Mouse (Mus musculus): ENCODE results near the gene Micall2. TPM values are rescaled to one million over a fixed set of nuclear protein-coding genes. Genes with fewer than 3 reads are reported as not detected.
"Not testable (repeated sequence)": the region's sequence is repeated elsewhere in the genome, so short reads cannot be mapped to it uniquely, and the experiment has no call there.

The Micall2 gene
- polyA plus RNA-seq, 1 experiment from 2014 or later: 12.8 TPM

GRCm38 (mm10) chr5:139745771-139746170 is 9.6 kb upstream of the Micall2 start:
- Histone ChIP-seq H3K9ac (ENCODE audit: low read depth, low read length) (no peak overlapping the region), H3K4me1 (replicated peaks; ENCODE audit: control insufficient read depth, insufficient read depth, low read length) (no peaks in the 10 kb centered on the region), H3K27ac (ENCODE audit: low read depth, low read length) (no peak overlapping the region), H3K4me2 (replicated peaks; ENCODE audit: low read depth) (no peak overlapping the region), H3K36me3 (ENCODE audit: control insufficient read depth, insufficient read depth) (peaks cover 5% of the 10 kb centered on the region; the same call in 1 of the 2 replicates), H3K27me3 (replicated peaks; ENCODE audit: control insufficient read depth, insufficient read depth, low read length) (no peaks in the 10 kb centered on the region), H3K9me3 (ENCODE audit: control insufficient read depth) (no peaks in the 10 kb centered on the region), H3K4me3 (ENCODE audit: low read depth, low read length) (no peak overlapping the region)
- peak; percentile 79 for ATAC-seq
- 3% methylated on average over 3 of the region's 3 CpGs for WGBS
- TF ChIP-seq CTCF (IDR thresholded peaks at IDR 0.05; ENCODE audit: low read depth): peak; percentile 97

GRCm38 (mm10) chr5:139742640-139743039 is 6.5 kb upstream of the Micall2 start:
- ATAC-seq; H3K9me3 ChIP-seq (ENCODE audit: control insufficient read depth); H3K27me3 ChIP-seq (replicated peaks; ENCODE audit: control insufficient read depth, insufficient read depth, low read length); H3K4me3 ChIP-seq (ENCODE audit: low read depth, low read length); H3K4me1 ChIP-seq (replicated peaks; ENCODE audit: control insufficient read depth, insufficient read depth, low read length); H3K36me3 ChIP-seq (ENCODE audit: control insufficient read depth, insufficient read depth); H3K4me2 ChIP-seq (replicated peaks; ENCODE audit: low read depth); H3K9ac ChIP-seq (ENCODE audit: low read depth, low read length); H3K27ac ChIP-seq (ENCODE audit: low read depth, low read length): not testable (repeated sequence)
- 17% methylated on average over 3 of the region's 3 CpGs for WGBS

DNA sequence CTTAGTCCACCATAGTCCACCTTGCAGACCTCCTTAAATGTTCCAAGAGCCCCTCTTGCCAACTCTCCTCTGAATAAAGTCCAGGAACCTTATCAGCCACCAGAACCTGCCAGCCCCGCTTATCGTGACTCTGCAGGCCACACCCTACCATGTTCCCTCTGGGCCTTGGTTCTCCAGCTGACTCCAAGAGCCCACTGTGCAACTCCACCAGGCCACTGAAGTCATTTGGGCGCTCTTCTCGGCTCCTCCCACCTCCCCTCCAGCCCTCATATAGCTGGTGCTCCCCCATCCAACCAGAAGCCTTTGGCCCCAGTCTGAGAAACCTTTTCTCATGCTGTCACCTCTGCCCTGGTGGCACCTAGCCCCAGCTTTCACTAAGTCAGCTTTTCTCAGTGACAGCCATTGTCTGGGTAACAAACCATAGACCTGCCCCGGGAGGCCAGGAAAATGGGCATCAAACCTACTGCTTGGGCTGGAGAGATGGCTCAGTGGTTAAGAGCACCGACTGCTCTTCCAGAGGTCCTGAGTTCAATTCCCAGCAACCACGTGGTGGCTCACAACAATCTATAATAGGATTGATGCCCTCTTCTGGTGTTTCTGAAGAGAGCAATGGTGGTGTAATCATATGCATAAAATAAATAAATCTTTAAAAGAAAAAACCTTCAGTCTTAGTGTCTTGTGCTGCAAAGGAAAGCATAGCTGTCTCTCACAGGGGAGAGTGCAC is 2.6 kb upstream of the Micall2 start:
- H3K9me3 ChIP-seq (ENCODE audit: control insufficient read depth): no peaks in the 10 kb centered on the region
- peak; percentile 68 for ATAC-seq
- peak; percentile 5; the same call in 1 of the 2 replicates for TF ChIP-seq CTCF (IDR thresholded peaks at IDR 0.05; ENCODE audit: low read depth)
- peak overlapping the region; percentile 35 for H3K4me2 ChIP-seq (replicated peaks; ENCODE audit: low read depth)
- H3K4me1 ChIP-seq (replicated peaks; ENCODE audit: control insufficient read depth, insufficient read depth, low read length): peaks cover 17% of the 10 kb centered on the region
- peak overlapping the region; percentile 98 for H3K27ac ChIP-seq (ENCODE audit: low read depth, low read length)
- no peak overlapping the region for H3K9ac ChIP-seq (ENCODE audit: low read depth, low read length)
- no peak overlapping the region for H3K4me3 ChIP-seq (ENCODE audit: low read depth, low read length)
- no peaks in the 10 kb centered on the region for H3K27me3 ChIP-seq (replicated peaks; ENCODE audit: control insufficient read depth, insufficient read depth, low read length)
- no peaks in the 10 kb centered on the region for H3K36me3 ChIP-seq (ENCODE audit: control insufficient read depth, insufficient read depth)
- 41% methylated on average over 7 of the region's 7 CpGs for WGBS

GRCm38 (mm10) chr5:139737841-139738591 is 1.9 kb upstream of the Micall2 start:
- no peaks in the 10 kb centered on the region for H3K27me3 ChIP-seq (replicated peaks; ENCODE audit: control insufficient read depth, insufficient read depth, low read length)
- H3K4me2 ChIP-seq (replicated peaks; ENCODE audit: low read depth): peak overlapping the region; percentile 35
- peak overlapping the region; percentile 98 for H3K27ac ChIP-seq (ENCODE audit: low read depth, low read length)
- WGBS: 48% methylated on average over 14 of the region's 14 CpGs
- peaks cover 21% of the 10 kb centered on the region for H3K4me1 ChIP-seq (replicated peaks; ENCODE audit: control insufficient read depth, insufficient read depth, low read length)
- ATAC-seq: peak; percentile 78
- no peaks in the 10 kb centered on the region for H3K36me3 ChIP-seq (ENCODE audit: control insufficient read depth, insufficient read depth)
- no peak overlapping the region for H3K9ac ChIP-seq (ENCODE audit: low read depth, low read length)
- H3K9me3 ChIP-seq (ENCODE audit: control insufficient read depth): no peaks in the 10 kb centered on the region
- no peak overlapping the region for H3K4me3 ChIP-seq (ENCODE audit: low read depth, low read length)
- no peak for TF ChIP-seq CTCF (IDR thresholded peaks at IDR 0.05; ENCODE audit: low read depth)

DNA sequence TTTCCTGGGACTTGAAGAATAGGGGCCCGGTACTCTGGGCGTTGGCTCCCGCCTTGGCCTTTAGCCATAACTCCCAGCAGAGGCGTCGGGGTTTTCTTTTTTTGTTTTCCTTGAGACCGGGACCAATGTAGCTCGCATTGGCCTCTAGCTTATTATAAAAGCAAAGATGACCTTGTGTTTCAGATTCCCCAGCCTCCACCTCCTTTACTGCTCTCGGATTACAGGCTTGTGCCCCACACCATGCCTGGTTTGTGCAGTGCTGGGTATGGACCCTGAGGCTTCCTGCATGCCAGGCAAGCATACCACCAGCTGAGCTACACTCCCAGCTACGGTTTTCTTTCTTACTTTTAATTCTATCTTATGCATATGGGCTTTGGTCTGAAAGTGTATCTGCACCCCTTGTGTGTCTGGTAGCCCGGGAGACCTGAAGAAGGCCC is 386 bp upstream of the Micall2 start:
- no peaks in the 10 kb centered on the region for H3K9me3 ChIP-seq (ENCODE audit: control insufficient read depth)
- peaks cover 21% of the 10 kb centered on the region for H3K4me1 ChIP-seq (replicated peaks; ENCODE audit: control insufficient read depth, insufficient read depth, low read length)
- peak overlapping the region; percentile 98 for H3K27ac ChIP-seq (ENCODE audit: low read depth, low read length)
- peak overlapping the region; percentile 47; the same call in 1 of the 2 replicates for H3K4me3 ChIP-seq (ENCODE audit: low read depth, low read length)
- H3K9ac ChIP-seq (ENCODE audit: low read depth, low read length): no peak overlapping the region
- TF ChIP-seq CTCF (IDR thresholded peaks at IDR 0.05; ENCODE audit: low read depth): no peak
- WGBS: 11% methylated on average over 10 of the region's 10 CpGs
- H3K36me3 ChIP-seq (ENCODE audit: control insufficient read depth, insufficient read depth): no peaks in the 10 kb centered on the region
- peak overlapping the region; percentile 86 for H3K4me2 ChIP-seq (replicated peaks; ENCODE audit: low read depth)
- no peaks in the 10 kb centered on the region for H3K27me3 ChIP-seq (replicated peaks; ENCODE audit: control insufficient read depth, insufficient read depth, low read length)
- no peak for ATAC-seq

DNA sequence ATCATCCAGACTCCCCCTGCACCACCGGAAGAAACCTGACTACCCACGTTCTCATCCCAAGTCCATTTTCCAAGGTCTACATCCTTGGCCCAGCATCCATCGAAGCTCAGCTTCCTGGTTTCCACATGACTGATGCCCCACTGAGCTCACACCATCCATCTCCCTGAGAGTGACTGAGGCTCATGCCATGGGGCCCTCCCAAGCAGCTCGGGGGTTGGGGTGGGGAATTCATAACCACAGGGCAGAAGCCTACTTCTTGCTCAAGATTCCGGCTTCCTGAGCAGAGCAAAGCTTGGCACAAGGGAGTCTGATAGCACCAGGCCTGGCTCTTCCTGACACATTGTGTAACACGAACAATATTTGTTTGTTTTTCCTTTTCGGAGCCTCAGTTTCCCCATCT is 1.4 kb downstream of the Micall2 start:
- WGBS: 59% methylated on average over 7 of the region's 7 CpGs
- no peak for ATAC-seq
- Histone ChIP-seq H3K36me3 (ENCODE audit: control insufficient read depth, insufficient read depth) (no peaks in the 10 kb centered on the region), H3K4me3 (ENCODE audit: low read depth, low read length) (peak overlapping the region; percentile 47), H3K9ac (ENCODE audit: low read depth, low read length) (0 out of 2 replicates have a peak overlapping the region, but pooled peaks have one; percentile 46), H3K9me3 (ENCODE audit: control insufficient read depth) (no peaks in the 10 kb centered on the region), H3K4me1 (replicated peaks; ENCODE audit: control insufficient read depth, insufficient read depth, low read length) (peaks cover 27% of the 10 kb centered on the region), H3K4me2 (replicated peaks; ENCODE audit: low read depth) (peak overlapping the region; percentile 86), H3K27me3 (replicated peaks; ENCODE audit: control insufficient read depth, insufficient read depth, low read length) (no peaks in the 10 kb centered on the region), H3K27ac (ENCODE audit: low read depth, low read length) (peak overlapping the region; percentile 2; the same call in 1 of the 2 replicates)
- no peak for TF ChIP-seq CTCF (IDR thresholded peaks at IDR 0.05; ENCODE audit: low read depth)
